In the genomic region with DNA sequence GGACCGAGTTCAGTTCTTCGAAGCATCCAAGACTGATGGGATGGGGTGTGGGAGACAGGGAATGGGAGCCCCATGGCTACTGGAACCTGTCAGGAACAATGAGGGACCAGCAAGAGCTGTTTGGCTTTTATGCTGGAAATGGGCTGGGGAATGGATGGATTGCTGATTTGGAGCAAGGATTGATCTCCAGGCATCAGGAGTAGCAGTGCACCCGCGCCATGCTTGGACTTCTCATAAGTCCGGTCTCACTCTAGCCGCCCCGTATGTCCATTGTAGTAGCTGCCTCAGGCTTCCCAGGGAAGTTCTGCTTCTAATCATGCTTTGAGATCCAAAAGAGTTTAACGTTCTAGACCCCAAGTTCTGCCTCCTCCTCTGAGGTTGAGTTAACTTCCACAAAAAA, we compare ENCODE assay signal across 8 mouse cellular contexts.
A peak's percentile ranks its signal among the peaks of the same experiment; 100 is the strongest.
DNase-seq lines count a peak whose midpoint lies in the region; ATAC-seq and TF ChIP-seq lines count a peak whose summit lies in the region.

No protein-coding gene starts in this region.

- no peak for ATAC-seq in heart, embryonic 13.5 days (ENCODE audit: extremely low read depth, insufficient number of reproducible peaks, low FRiP score, low TSS enrichment)
- no peak for ATAC-seq in forebrain, postnatal 0 days

- TF ChIP-seq POLR2A in ES-Bruce4 (IDR thresholded peaks at IDR 0.05; ENCODE audit: insufficient read depth, low read length): no peak

- TF ChIP-seq CTCF in ES-Bruce4 (IDR thresholded peaks at IDR 0.05; ENCODE audit: low read depth, low read length): no peak
- no peak for TF ChIP-seq CTCF in forebrain, postnatal 0 days (IDR thresholded peaks at IDR 0.05; ENCODE audit: low read depth)
- no peak for TF ChIP-seq CTCF in left cerebral cortex, adult 2 months (IDR thresholded peaks at IDR 0.05)

- H3K27me3 ChIP-seq in heart, embryonic 13.5 days (replicated peaks): peaks cover 61% of the 10 kb centered on the region
- no peaks in the 10 kb centered on the region for H3K27me3 ChIP-seq in ES-Bruce4 (ENCODE audit: control insufficient read depth, insufficient read depth, low read length, poor library complexity, severe bottlenecking)
- H3K27me3 ChIP-seq in forebrain, postnatal 0 days (ENCODE audit: insufficient read depth, low read length): peaks cover 33% of the 10 kb centered on the region
- H3K27me3 ChIP-seq in midbrain, embryonic 10.5 days (ENCODE audit: low read depth, poor library complexity, severe bottlenecking): peaks cover 93% of the 10 kb centered on the region

- intact Hi-C loops in left cerebral cortex, adult 2 months (cut with DNase I): no loop called here

- H3K4me2 ChIP-seq in heart, embryonic 13.5 days: peak overlapping the region; percentile 64
- peak overlapping the region; percentile 55 for H3K4me2 ChIP-seq in forebrain, postnatal 0 days (ENCODE audit: low read depth)

- 67% methylated on average over 8 of the region's 8 CpGs for WGBS in heart, embryonic 13.5 days
- 70% methylated on average over 8 of the region's 8 CpGs for WGBS in forebrain, postnatal 0 days
- WGBS in midbrain, embryonic 10.5 days: 47% methylated on average over 8 of the region's 8 CpGs

- no peaks in the 10 kb centered on the region for H3K36me3 ChIP-seq in heart, embryonic 13.5 days
- no peaks in the 10 kb centered on the region for H3K36me3 ChIP-seq in ES-Bruce4 (ENCODE audit: control insufficient read depth, insufficient read depth, low read length, poor library complexity, severe bottlenecking)
- H3K36me3 ChIP-seq in forebrain, postnatal 0 days (ENCODE audit: insufficient read depth): no peaks in the 10 kb centered on the region
- no peaks in the 10 kb centered on the region for H3K36me3 ChIP-seq in midbrain, embryonic 10.5 days

- H3K9ac ChIP-seq in heart, embryonic 13.5 days: peak overlapping the region; percentile 70
- no peak overlapping the region for H3K9ac ChIP-seq in ES-Bruce4 (ENCODE audit: low read depth, poor library complexity, severe bottlenecking)
- no peak overlapping the region for H3K9ac ChIP-seq in forebrain, postnatal 0 days

- H3K4me1 ChIP-seq in heart, embryonic 13.5 days: peaks cover 59% of the 10 kb centered on the region
- peaks cover 4% of the 10 kb centered on the region for H3K4me1 ChIP-seq in ES-Bruce4 (ENCODE audit: control insufficient read depth, insufficient read depth, low read length)
- H3K4me1 ChIP-seq in forebrain, postnatal 0 days (ENCODE audit: insufficient read depth): peaks cover 3% of the 10 kb centered on the region; the same call in 1 of the 2 replicates
- peaks cover 100% of the 10 kb centered on the region for H3K4me1 ChIP-seq in midbrain, embryonic 10.5 days

- H3K27ac ChIP-seq in heart, embryonic 13.5 days (replicated peaks): no peak overlapping the region; the same call in 1 of the 2 replicates
- no peak overlapping the region for H3K27ac ChIP-seq in ES-Bruce4 (ENCODE audit: insufficient read depth, low read length)
- no peak overlapping the region for H3K27ac ChIP-seq in forebrain, postnatal 0 days (ENCODE audit: low read depth, low read length)
- peak overlapping the region; percentile 87 for H3K27ac ChIP-seq in midbrain, embryonic 10.5 days (replicated peaks)
- H3K27ac ChIP-seq in left cerebral cortex, adult 2 months: no peak overlapping the region

- H3K4me3 ChIP-seq in heart, embryonic 13.5 days: peak overlapping the region; percentile 46
- H3K4me3 ChIP-seq in ES-Bruce4 (ENCODE audit: low read depth, low read length): peak overlapping the region; percentile 29
- 0 out of 2 replicates have a peak overlapping the region, but pooled peaks have one; percentile 27 for H3K4me3 ChIP-seq in forebrain, postnatal 0 days (ENCODE audit: low read depth, low read length)
- H3K4me3 ChIP-seq in midbrain, embryonic 10.5 days: peak overlapping the region; percentile 46
- no peak overlapping the region for H3K4me3 ChIP-seq in left cerebral cortex, adult 2 months

- no peak for DNase-seq in heart, adult 18-20 months
- DNase-seq in forebrain, postnatal 0 days: no peak
- peak; percentile 50 for DNase-seq in midbrain, embryonic 10.5 days (ENCODE audit: low spot score)
- no peak for DNase-seq in c-Kit-positive CD71-positive TER-119-positive erythroid progenitor cells, embryonic 14.5 days (ENCODE audit: low spot score)
- DNase-seq in left cerebral cortex, adult 2 months (ENCODE audit: extremely low spot score in 1 of 2, low spot score in 2 of 2): no peak
- DNase-seq in frontal cortex, postnatal 14 days (ENCODE audit: low spot score in 2 of 2): no peak

- no peak for TF ChIP-seq EP300 in ES-Bruce4 (IDR thresholded peaks at IDR 0.05; ENCODE audit: insufficient read depth, low read depth, low read length)

- H3K9me3 ChIP-seq in heart, embryonic 13.5 days: no peaks in the 10 kb centered on the region
- no peaks in the 10 kb centered on the region for H3K9me3 ChIP-seq in ES-Bruce4 (replicated peaks; ENCODE audit: control insufficient read depth, insufficient read depth, low read length, poor library complexity, severe bottlenecking)
- H3K9me3 ChIP-seq in forebrain, postnatal 0 days (ENCODE audit: low read length): no peaks in the 10 kb centered on the region
- no peaks in the 10 kb centered on the region for H3K9me3 ChIP-seq in midbrain, embryonic 10.5 days (replicated peaks)
